Mouse (Mus musculus) G1E (cell line): ENCODE measurements around the gene Efcab6. TPM values are rescaled to one million over a fixed set of nuclear protein-coding genes. Genes with fewer than 3 reads are reported as not detected.

ENCODE experiments used
- ATAC-seq: 2 replicates; pipeline ENCODE4 v1.8.0; 2016; ENCODE audit warnings: mild to moderate bottlenecking; ENCODE audit not compliant: insufficient number of reproducible peaks, poor library complexity, low FRiP score, severe bottlenecking; ENCODE audit errors: extremely low read depth
- DNase-seq: peaks from one replicate; pipeline ENCODE4 v3.0.0; 2012; ENCODE audit warnings: low spot score
- H3K27me3 ChIP-seq: 2 replicates; pipeline ENCODE4 v1.6.1; 2012; ENCODE audit warnings: mild to moderate bottlenecking, low read length, inconsistent platforms; ENCODE audit not compliant: insufficient read depth
- H3K36me3 ChIP-seq: replicated peaks from 2 replicates; pipeline ENCODE3; 2012; ENCODE audit warnings: mild to moderate bottlenecking, inconsistent platforms
- H3K4me1 ChIP-seq: 2 replicates; pipeline ENCODE4 v1.6.1; 2012; ENCODE audit warnings: low read depth, low read length, inconsistent platforms, mixed read lengths; ENCODE audit not compliant: insufficient read depth
- H3K4me3 ChIP-seq: 2 replicates; pipeline ENCODE4 v1.5.1; 2012; ENCODE audit warnings: low read depth, mild to moderate bottlenecking, inconsistent platforms, low read length, moderate library complexity, mixed read lengths
- H3K9me3 ChIP-seq: replicated peaks from 2 replicates; pipeline ENCODE4 v1.6.1; 2012; ENCODE audit warnings: inconsistent platforms
- CTCF ChIP-seq: IDR thresholded peaks from 2 replicates; pipeline ENCODE4 v1.5.1; 2012; ENCODE audit warnings: low read depth, low read length, inconsistent platforms, mixed read lengths
- GATA1 ChIP-seq: IDR thresholded peaks from 2 replicates; pipeline ENCODE4 v1.6.1; 2012; ENCODE audit warnings: borderline replicate concordance, low read length, inconsistent platforms, mixed read lengths
- GATA2 ChIP-seq: IDR thresholded peaks from 2 replicates; pipeline ENCODE4 v1.6.1; 2012; ENCODE audit warnings: low read depth, low read length, inconsistent platforms, borderline replicate concordance
- POLR2AphosphoS5 ChIP-seq: IDR thresholded peaks from 2 replicates; pipeline ENCODE4 v1.6.1; 2012; ENCODE audit warnings: low read depth, low read length, inconsistent platforms; ENCODE audit not compliant: insufficient replicate concordance
- TAL1 ChIP-seq: conservative IDR thresholded peaks from 2 replicates; pipeline ENCODE4 v1.6.1; 2012; ENCODE audit warnings: low read depth, low read length, inconsistent platforms, mixed read lengths
- polyA plus RNA-seq: library from polyadenylated mRNA; stranded (reverse); fragments of >175 nt; gene quantifications from 2 replicates; pipeline ENCODE4 v1.2.3, GENCODE M21; 2012
- total RNA-seq, 2 experiments: library from RNA; stranded (forward) in 1 of 2; stranded (reverse) in 1 of 2; fragments of 200-1000 nt in 1 of 2; fragments of >200 nt in 1 of 2; fragmentation: Nextera tagmentation in 1 of 2; gene quantifications; 2 replicates each; pipeline ENCODE4 v1.2.3; 2014 to 2017

Gene Efcab6
- total and polyA plus RNA-seq, 3 experiments = not detected

GRCm38 (mm10) chr15:84004306-84004705, 60.9 kb downstream of the Efcab6 start:
- TF ChIP-seq GATA2 (no peak), TAL1 (no peak), CTCF (no peak), GATA1 (no peak), POLR2AphosphoS5 (no peak)
- no peak overlapping the region for H3K4me3 ChIP-seq
- H3K27me3 ChIP-seq = no peaks in the 10 kb centered on the region
- peaks cover 84% of the 10 kb centered on the region for H3K9me3 ChIP-seq
- H3K36me3 ChIP-seq = no peaks in the 10 kb centered on the region
- no peak for DNase-seq
- no peak for ATAC-seq
- no peaks in the 10 kb centered on the region for H3K4me1 ChIP-seq

GRCm38 (mm10) chr15:83999071-83999470, 66.1 kb downstream of the Efcab6 start:
- no peaks in the 10 kb centered on the region for H3K4me1 ChIP-seq
- DNase-seq = no peak
- ATAC-seq = no peak
- no peaks in the 10 kb centered on the region for H3K36me3 ChIP-seq
- H3K9me3 ChIP-seq = peaks cover 77% of the 10 kb centered on the region
- TF ChIP-seq CTCF (no peak), TAL1 (no peak), GATA2 (no peak), GATA1 (no peak), POLR2AphosphoS5 (no peak)
- no peak overlapping the region for H3K4me3 ChIP-seq
- no peaks in the 10 kb centered on the region for H3K27me3 ChIP-seq

- no peak for DNase-seq
- H3K36me3 ChIP-seq = no peaks in the 10 kb centered on the region
- ATAC-seq = no peak
- TF ChIP-seq POLR2AphosphoS5 (no peak), TAL1 (no peak), GATA1 (no peak), GATA2 (no peak), CTCF (no peak)
- H3K27me3 ChIP-seq = no peaks in the 10 kb centered on the region
- no peak overlapping the region for H3K4me3 ChIP-seq
- H3K4me1 ChIP-seq = no peaks in the 10 kb centered on the region
- H3K9me3 ChIP-seq = peaks cover 77% of the 10 kb centered on the region
Observed at GRCm38 (mm10) chr15:83998586-83998985, 66.6 kb downstream of the Efcab6 start.

- DNase-seq (no peak), ATAC-seq (no peak)
- Histone ChIP-seq H3K4me3 (no peak overlapping the region), H3K4me1 (no peaks in the 10 kb centered on the region), H3K9me3 (peaks cover 77% of the 10 kb centered on the region), H3K36me3 (no peaks in the 10 kb centered on the region), H3K27me3 (no peaks in the 10 kb centered on the region)
- TF ChIP-seq TAL1 (no peak), GATA1 (no peak), CTCF (no peak), GATA2 (no peak), POLR2AphosphoS5 (no peak)
Observed at GRCm38 (mm10) chr15:83998115-83998514, 67.1 kb downstream of the Efcab6 start.

GRCm38 (mm10) chr15:83997550-83997949, 67.6 kb downstream of the Efcab6 start:
- H3K4me1 ChIP-seq = no peaks in the 10 kb centered on the region
- no peaks in the 10 kb centered on the region for H3K27me3 ChIP-seq
- H3K36me3 ChIP-seq = no peaks in the 10 kb centered on the region
- H3K4me3 ChIP-seq = no peak overlapping the region
- H3K9me3 ChIP-seq = peaks cover 79% of the 10 kb centered on the region
- TF ChIP-seq TAL1 = no peak
- TF ChIP-seq GATA1 = no peak
- TF ChIP-seq GATA2 = no peak
- no peak for TF ChIP-seq CTCF
- TF ChIP-seq POLR2AphosphoS5 = no peak
- DNase-seq = no peak
- no peak for ATAC-seq

- ATAC-seq = no peak
Observed at GRCm38 (mm10) chr15:83996864-83997263, 68.3 kb downstream of the Efcab6 start.

DNA sequence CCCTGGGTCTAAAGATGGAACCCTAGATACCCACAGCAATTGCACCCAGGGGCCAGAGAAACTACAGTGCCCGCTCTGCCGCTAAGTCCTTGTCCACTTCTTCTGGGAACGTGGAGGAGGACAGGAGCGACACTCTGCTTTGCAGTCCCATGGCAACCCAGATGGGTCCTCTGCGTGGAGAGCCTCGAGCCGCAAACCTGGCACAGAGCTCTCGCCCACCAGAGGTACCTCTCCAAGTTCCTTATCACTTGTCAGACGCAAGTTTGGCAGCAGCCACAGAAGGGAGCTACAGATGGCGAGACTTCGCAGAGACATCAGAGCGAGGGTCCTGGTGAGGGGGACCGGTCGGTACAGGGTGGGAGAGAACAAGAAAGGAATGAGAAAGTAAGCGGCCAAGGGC, 73.0 kb downstream of the Efcab6 start:
- Histone ChIP-seq H3K27me3 (no peaks in the 10 kb centered on the region), H3K4me3 (no peak overlapping the region), H3K36me3 (no peaks in the 10 kb centered on the region), H3K9me3 (peaks cover 85% of the 10 kb centered on the region), H3K4me1 (no peaks in the 10 kb centered on the region)
- DNase-seq (no peak), ATAC-seq (no peak)
- TF ChIP-seq TAL1 (no peak), CTCF (no peak), GATA1 (no peak), GATA2 (no peak), POLR2AphosphoS5 (no peak)

More at GRCm38 (mm10) chr15:83996864-83997263, 68.3 kb downstream of the Efcab6 start:
- Histone ChIP-seq H3K9me3 (peaks cover 84% of the 10 kb centered on the region), H3K4me3 (no peak overlapping the region), H3K36me3 (no peaks in the 10 kb centered on the region), H3K4me1 (no peaks in the 10 kb centered on the region), H3K27me3 (no peaks in the 10 kb centered on the region)
- TF ChIP-seq GATA2 (no peak), TAL1 (no peak)
- DNase-seq = no peak

GRCm38 (mm10) chr15:83991461-83991860, 73.7 kb downstream of the Efcab6 start:
- peaks cover 83% of the 10 kb centered on the region for H3K9me3 ChIP-seq
- DNase-seq (no peak), ATAC-seq (no peak)
- TF ChIP-seq POLR2AphosphoS5 = no peak
- no peak for TF ChIP-seq GATA1
- TF ChIP-seq CTCF = no peak
- TF ChIP-seq GATA2 = no peak
- TF ChIP-seq TAL1 = no peak
- H3K4me3 ChIP-seq = no peak overlapping the region
- H3K4me1 ChIP-seq = no peaks in the 10 kb centered on the region
- no peaks in the 10 kb centered on the region for H3K27me3 ChIP-seq
- H3K36me3 ChIP-seq = no peaks in the 10 kb centered on the region
